Mouse (Mus musculus) CH12.LX (cell line): Measurements from ENCODE around the gene Phc3.

ENCODE experiments used
- EP300 ChIP-seq: IDR thresholded peaks from 2 replicates; pipeline ENCODE4 v1.6.1; 2011; ENCODE audit warnings: low read length, improper control_type of control experiment
- GABPA ChIP-seq: IDR thresholded peaks from 2 replicates; pipeline ENCODE4 v1.6.1; 2012; ENCODE audit warnings: low read depth, low read length, improper control_type of control experiment, inconsistent platforms; ENCODE audit not compliant: insufficient replicate concordance
- MAFK ChIP-seq: IDR thresholded peaks from 2 replicates; pipeline ENCODE4 v1.6.1; 2011; ENCODE audit warnings: low read length, improper control_type of control experiment; ENCODE audit not compliant: insufficient replicate concordance
- POLR2A ChIP-seq: IDR thresholded peaks from 2 replicates; pipeline ENCODE4 v1.6.1; 2011; ENCODE audit warnings: low read depth, mild to moderate bottlenecking, improper control_type of control experiment, low read length

DNA sequence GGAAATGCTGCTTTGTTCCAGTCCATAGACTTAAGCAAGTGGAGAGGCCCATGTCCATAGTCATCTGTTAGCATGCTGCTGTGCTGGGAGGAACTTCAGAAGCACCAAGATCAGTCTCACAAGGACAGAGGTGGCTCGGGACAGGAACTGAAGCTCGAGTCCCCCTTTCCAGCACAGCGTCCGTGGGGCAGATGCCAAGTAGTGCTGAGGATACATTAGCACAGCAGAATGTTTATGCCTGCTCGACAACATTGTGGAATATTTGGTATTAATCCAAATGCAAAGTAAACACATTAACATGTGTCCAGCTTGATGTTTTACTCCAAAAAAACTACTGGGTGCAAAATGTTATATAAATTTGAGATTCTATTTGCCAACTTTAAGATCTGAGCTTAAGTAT is 72.5 kb downstream of the Phc3 start:
- TF ChIP-seq GABPA, result no peak
- TF ChIP-seq EP300, result no peak
- TF ChIP-seq POLR2A, result no peak
- TF ChIP-seq MAFK, result no peak
